Mouse (Mus musculus): ENCODE results near the gene Cdh24. TPM values are rescaled to one million over a fixed set of nuclear protein-coding genes. Genes with fewer than 3 reads are reported as not detected.

Gene Cdh24
- 6.8 and 9.7 TPM in 2 replicates for polyA plus RNA-seq (2014; fragmentation: Nextera tagmentation; extraction: Ambion mirVana)

- no peaks in the 10 kb centered on the region for H3K27me3 ChIP-seq (ENCODE audit: control insufficient read depth, insufficient read depth, low read length)
- peak within 1 kb of the TSS; percentile 77 for H3K27ac ChIP-seq (ENCODE audit: low read depth, low read length)
- 0% methylated on average over 50 of the region's 52 CpGs for WGBS
- peak within 1 kb of the TSS; percentile 92 for H3K9ac ChIP-seq (ENCODE audit: low read length)
- H3K4me3 ChIP-seq (ENCODE audit: low read depth, low read length) = peak within 1 kb of the TSS; percentile 76
- ATAC-seq (ENCODE audit: insufficient read depth, low FRiP score, low TSS enrichment) (peak; percentile 89), DNase-seq (ENCODE audit: low spot score) (peak; percentile 92)
- H3K4me2 ChIP-seq (ENCODE audit: low read depth) = peak within 1 kb of the TSS; percentile 97
- peaks cover 29% of the 10 kb centered on the region for H3K36me3 ChIP-seq (ENCODE audit: control insufficient read depth, insufficient read depth, low read length)
- H3K4me1 ChIP-seq (ENCODE audit: control insufficient read depth, insufficient read depth, low read length) = peaks cover 9% of the 10 kb centered on the region; the same call in 1 of the 2 replicates
- no peaks in the 10 kb centered on the region for H3K9me3 ChIP-seq (ENCODE audit: control insufficient read depth, low read length)
These were observed at the start of gene Cdh24 for GRCm38 (mm10) chr14:54641305-54641969. Gene Cdh24, minus strand, starts transcription at chr14:54641364.

DNA sequence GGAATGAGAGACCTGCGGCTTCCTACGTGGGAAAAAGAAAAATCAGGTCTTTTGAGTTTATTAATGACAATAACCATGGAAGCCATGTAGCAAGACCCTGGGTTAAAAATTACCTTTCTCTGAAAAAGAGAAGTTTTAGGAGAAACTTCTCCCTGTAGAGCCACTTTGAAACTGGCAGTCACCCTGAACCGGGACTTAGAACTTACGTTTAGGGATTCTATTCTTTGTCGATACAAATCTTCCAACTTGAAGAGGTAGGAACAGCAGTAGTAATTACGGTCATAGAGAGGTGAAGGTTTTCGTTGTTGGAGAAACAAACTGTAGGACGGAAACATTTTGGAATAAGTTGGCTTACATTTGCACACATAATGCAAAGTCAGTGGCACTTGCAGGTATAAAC, 46.1 kb upstream of the Cdh24 start:
- ATAC-seq (ENCODE audit: insufficient read depth, low FRiP score, low TSS enrichment) (no peak), DNase-seq (ENCODE audit: low spot score) (no peak)
- peaks cover 9% of the 10 kb centered on the region for H3K36me3 ChIP-seq (ENCODE audit: control insufficient read depth, insufficient read depth, low read length)
- peak overlapping the region; percentile 84 for H3K4me3 ChIP-seq (ENCODE audit: low read depth, low read length)
- H3K9ac ChIP-seq (ENCODE audit: low read length) = peak overlapping the region; percentile 65
- H3K4me2 ChIP-seq (ENCODE audit: low read depth) = peak overlapping the region; percentile 63
- 10% methylated on average over 8 of the region's 8 CpGs for WGBS
- no peak overlapping the region for H3K27ac ChIP-seq (ENCODE audit: low read depth, low read length)
- H3K9me3 ChIP-seq (ENCODE audit: control insufficient read depth, low read length) = no peaks in the 10 kb centered on the region
- peaks cover 10% of the 10 kb centered on the region for H3K4me1 ChIP-seq (ENCODE audit: control insufficient read depth, insufficient read depth, low read length)
- no peaks in the 10 kb centered on the region for H3K27me3 ChIP-seq (ENCODE audit: control insufficient read depth, insufficient read depth, low read length)

DNA sequence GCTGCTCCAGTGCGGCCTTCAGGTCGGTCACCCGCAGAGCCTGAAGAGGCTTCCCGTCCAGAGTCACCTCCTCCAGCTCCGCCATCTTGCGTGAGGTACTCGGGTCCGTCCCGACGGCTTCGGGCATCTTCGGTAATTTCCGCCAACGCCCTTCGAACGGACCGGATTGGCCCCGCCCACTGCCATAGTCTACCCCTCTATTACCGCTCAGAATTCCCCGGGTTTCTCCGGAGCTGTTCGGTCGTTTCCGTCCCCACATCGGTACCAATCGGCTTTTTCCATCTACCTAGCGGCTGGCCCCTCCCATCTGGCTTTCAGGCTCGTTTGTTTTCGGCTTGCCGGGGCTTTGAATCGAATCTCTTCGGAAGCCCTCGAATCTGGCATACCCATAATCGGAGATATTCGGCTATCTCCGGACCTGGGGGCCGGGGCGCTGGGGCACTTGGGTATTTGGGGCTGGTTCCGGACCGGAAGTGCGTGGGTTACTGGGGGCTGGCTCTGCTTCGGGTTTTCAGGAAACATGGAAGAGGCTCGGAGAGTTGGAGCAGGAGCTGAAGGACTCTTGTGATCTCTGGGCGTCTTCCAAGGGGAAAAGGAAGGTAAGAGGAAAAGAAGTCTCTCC, 45.5 kb upstream of the Cdh24 start, which contains the start of gene Acin1:
Gene Acin1, minus strand, starts transcription at position 410 of the 622 bp plus-strand sequence.
- peak; percentile 97 for ATAC-seq (ENCODE audit: insufficient read depth, low FRiP score, low TSS enrichment)
- peak; percentile 100 for DNase-seq (ENCODE audit: low spot score)
- H3K9me3 ChIP-seq (ENCODE audit: control insufficient read depth, low read length) = no peaks in the 10 kb centered on the region
- H3K27ac ChIP-seq (ENCODE audit: low read depth, low read length) = peak within 1 kb of the TSS; percentile 90
- H3K36me3 ChIP-seq (ENCODE audit: control insufficient read depth, insufficient read depth, low read length) = peaks cover 9% of the 10 kb centered on the region
- peaks cover 10% of the 10 kb centered on the region for H3K4me1 ChIP-seq (ENCODE audit: control insufficient read depth, insufficient read depth, low read length)
- peak within 1 kb of the TSS; percentile 63 for H3K4me2 ChIP-seq (ENCODE audit: low read depth)
- H3K27me3 ChIP-seq (ENCODE audit: control insufficient read depth, insufficient read depth, low read length) = no peaks in the 10 kb centered on the region
- peak within 1 kb of the TSS; percentile 84 for H3K4me3 ChIP-seq (ENCODE audit: low read depth, low read length)
- peak within 1 kb of the TSS; percentile 95 for H3K9ac ChIP-seq (ENCODE audit: low read length)
- WGBS = under 1% methylated on average over 44 of the region's 44 CpGs

- DNase-seq (ENCODE audit: low spot score) = peak; percentile 88
- peak within 1 kb of the TSS; percentile 90 for H3K27ac ChIP-seq (ENCODE audit: low read depth, low read length)
- peaks cover 9% of the 10 kb centered on the region for H3K36me3 ChIP-seq (ENCODE audit: control insufficient read depth, insufficient read depth, low read length)
These were observed 44.9 kb upstream of the Cdh24 start, which contains the start of gene 1700123O20Rik for GRCm38 (mm10) chr14:54686063-54686521. Gene 1700123O20Rik, plus strand, starts transcription at chr14:54686216.

DNA sequence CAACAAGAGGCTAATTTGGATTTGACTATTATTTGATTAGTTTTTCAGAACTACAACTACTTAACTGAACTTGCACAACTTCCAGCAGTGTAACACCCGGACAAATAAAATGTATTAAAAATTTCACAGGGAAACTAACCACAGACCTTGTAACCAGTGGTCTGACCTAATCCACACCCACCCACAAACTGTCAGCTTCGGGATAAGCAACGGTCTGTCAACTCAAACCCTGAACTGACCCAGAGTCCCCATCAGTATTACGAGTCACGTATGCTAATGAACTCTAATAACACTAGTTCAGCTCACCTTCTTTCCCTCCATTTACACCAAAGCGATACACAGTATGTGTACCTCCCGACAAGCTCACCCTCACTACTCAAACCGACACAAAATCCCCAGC, 44.3 kb upstream of the Cdh24 start:
- Histone ChIP-seq H3K9ac (ENCODE audit: low read length) (peak overlapping the region; percentile 95), H3K27ac (ENCODE audit: low read depth, low read length) (no peak overlapping the region), H3K4me3 (ENCODE audit: low read depth, low read length) (peak overlapping the region; percentile 84), H3K4me1 (ENCODE audit: control insufficient read depth, insufficient read depth, low read length) (peaks cover 10% of the 10 kb centered on the region), H3K36me3 (ENCODE audit: control insufficient read depth, insufficient read depth, low read length) (peaks cover 7% of the 10 kb centered on the region; the same call in 1 of the 2 replicates), H3K9me3 (ENCODE audit: control insufficient read depth, low read length) (no peaks in the 10 kb centered on the region), H3K27me3 (ENCODE audit: control insufficient read depth, insufficient read depth, low read length) (no peaks in the 10 kb centered on the region), H3K4me2 (ENCODE audit: low read depth) (peak overlapping the region; percentile 54)
- WGBS = 17% methylated on average over 8 of the region's 8 CpGs
- ATAC-seq (ENCODE audit: insufficient read depth, low FRiP score, low TSS enrichment) (no peak), DNase-seq (ENCODE audit: low spot score) (no peak)

More at GRCm38 (mm10) chr14:54686063-54686521, 44.9 kb upstream of the Cdh24 start, which contains the start of gene 1700123O20Rik:
- H3K9me3 ChIP-seq (ENCODE audit: control insufficient read depth, low read length) = no peaks in the 10 kb centered on the region
- H3K9ac ChIP-seq (ENCODE audit: low read length) = peak within 1 kb of the TSS; percentile 95
- H3K4me3 ChIP-seq (ENCODE audit: low read depth, low read length) = peak within 1 kb of the TSS; percentile 84
- peak; percentile 77 for ATAC-seq (ENCODE audit: insufficient read depth, low FRiP score, low TSS enrichment)
- peaks cover 10% of the 10 kb centered on the region for H3K4me1 ChIP-seq (ENCODE audit: control insufficient read depth, insufficient read depth, low read length)
- under 1% methylated on average over 41 of the region's 41 CpGs for WGBS
- H3K4me2 ChIP-seq (ENCODE audit: low read depth) = peak within 1 kb of the TSS; percentile 63
- no peaks in the 10 kb centered on the region for H3K27me3 ChIP-seq (ENCODE audit: control insufficient read depth, insufficient read depth, low read length)

DNA sequence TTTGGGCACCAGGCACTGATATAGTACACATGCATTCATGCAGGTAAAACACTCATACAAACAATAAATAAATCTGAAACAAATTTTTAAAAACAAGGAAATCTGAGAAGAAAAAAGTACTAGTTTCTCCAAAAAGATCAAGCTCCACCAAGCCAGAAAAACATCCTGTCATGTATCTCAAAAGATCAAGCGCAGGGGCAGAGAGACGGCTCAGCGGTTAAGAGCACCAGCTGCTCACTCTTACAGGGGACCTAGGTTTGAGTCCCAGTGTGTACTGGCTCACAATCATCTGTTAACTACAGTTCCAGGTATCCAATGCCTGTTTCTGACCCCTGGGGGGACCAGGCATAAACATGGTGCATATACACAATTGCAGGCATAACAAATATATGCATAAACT, 41.2 kb upstream of the Cdh24 start:
- Histone ChIP-seq H3K4me1 (ENCODE audit: control insufficient read depth, insufficient read depth, low read length) (peaks cover 10% of the 10 kb centered on the region), H3K27me3 (ENCODE audit: control insufficient read depth, insufficient read depth, low read length) (no peaks in the 10 kb centered on the region), H3K4me3 (ENCODE audit: low read depth, low read length) (no peak overlapping the region), H3K27ac (ENCODE audit: low read depth, low read length) (no peak overlapping the region), H3K9ac (ENCODE audit: low read length) (no peak overlapping the region), H3K36me3 (ENCODE audit: control insufficient read depth, insufficient read depth, low read length) (peaks cover 6% of the 10 kb centered on the region; the same call in 1 of the 2 replicates), H3K9me3 (ENCODE audit: control insufficient read depth, low read length) (no peaks in the 10 kb centered on the region), H3K4me2 (ENCODE audit: low read depth) (no peak overlapping the region)
- 99% methylated on average over 3 of the region's 3 CpGs for WGBS
- ATAC-seq (ENCODE audit: insufficient read depth, low FRiP score, low TSS enrichment) = no peak
- no peak for DNase-seq (ENCODE audit: low spot score)

DNA sequence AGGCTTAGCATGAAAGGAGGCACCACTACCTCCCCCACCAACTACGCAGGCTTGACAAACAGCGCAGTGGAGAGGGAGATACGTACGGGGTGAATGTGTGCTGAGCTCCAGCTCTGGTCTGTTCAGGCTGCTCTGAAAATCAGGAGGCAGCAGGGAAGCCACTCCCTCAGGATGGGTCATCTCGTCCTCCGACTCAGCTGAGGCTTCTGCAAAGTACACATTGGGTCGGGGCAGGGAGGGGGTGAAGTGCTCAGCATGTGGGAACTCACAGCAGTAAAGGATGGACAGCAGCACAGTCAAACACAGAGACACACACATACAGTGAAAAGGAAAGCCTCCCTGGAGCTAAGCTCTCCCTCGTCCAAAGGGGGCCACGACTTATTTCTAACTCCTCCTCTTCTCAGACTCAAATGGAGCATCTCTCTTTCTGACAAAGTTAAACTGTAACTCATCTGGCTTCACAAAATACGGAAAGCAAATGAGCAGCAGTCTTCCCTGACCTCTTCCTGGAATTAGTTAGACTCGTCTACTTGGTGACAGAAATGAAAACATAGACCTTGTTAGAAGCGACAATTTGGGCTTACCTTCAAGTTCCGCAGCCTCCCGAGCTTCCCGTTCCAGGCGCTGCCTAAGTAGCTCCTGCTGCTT, 37.6 kb upstream of the Cdh24 start:
- H3K4me1 ChIP-seq (ENCODE audit: control insufficient read depth, insufficient read depth, low read length) = no peaks in the 10 kb centered on the region
- 89% methylated on average over 16 of the region's 16 CpGs for WGBS
- no peaks in the 10 kb centered on the region for H3K27me3 ChIP-seq (ENCODE audit: control insufficient read depth, insufficient read depth, low read length)
- H3K36me3 ChIP-seq (ENCODE audit: control insufficient read depth, insufficient read depth, low read length) = peaks cover 13% of the 10 kb centered on the region
- no peak overlapping the region for H3K9ac ChIP-seq (ENCODE audit: low read length)
- no peak overlapping the region for H3K4me2 ChIP-seq (ENCODE audit: low read depth)
- no peak for DNase-seq (ENCODE audit: low spot score)
- ATAC-seq (ENCODE audit: insufficient read depth, low FRiP score, low TSS enrichment) = no peak
- no peaks in the 10 kb centered on the region for H3K9me3 ChIP-seq (ENCODE audit: control insufficient read depth, low read length)
- no peak overlapping the region for H3K27ac ChIP-seq (ENCODE audit: low read depth, low read length)
- no peak overlapping the region for H3K4me3 ChIP-seq (ENCODE audit: low read depth, low read length)

DNA sequence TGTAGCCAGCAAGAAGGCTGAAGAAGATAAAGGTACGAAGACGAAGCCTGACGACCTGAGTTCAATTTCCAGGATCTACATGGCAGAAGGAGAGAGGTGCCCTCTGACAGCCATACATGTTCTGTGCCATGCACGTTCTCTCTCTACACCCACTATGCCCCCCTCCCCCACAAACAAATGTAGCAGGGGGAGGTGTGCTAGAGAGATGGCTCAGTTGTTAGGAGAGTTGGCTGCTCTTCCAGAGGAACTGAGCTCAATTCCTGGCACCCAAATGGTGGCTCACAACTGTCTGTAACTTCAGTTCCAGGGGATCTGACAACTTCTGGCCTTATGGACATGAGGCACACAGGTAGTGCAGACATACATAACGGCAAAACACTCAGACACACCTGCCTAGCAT, 35.1 kb upstream of the Cdh24 start:
- ATAC-seq (ENCODE audit: insufficient read depth, low FRiP score, low TSS enrichment) (no peak), DNase-seq (ENCODE audit: low spot score) (no peak)
- Histone ChIP-seq H3K27ac (ENCODE audit: low read depth, low read length) (no peak overlapping the region), H3K27me3 (ENCODE audit: control insufficient read depth, insufficient read depth, low read length) (no peaks in the 10 kb centered on the region), H3K36me3 (ENCODE audit: control insufficient read depth, insufficient read depth, low read length) (peaks cover 14% of the 10 kb centered on the region), H3K4me2 (ENCODE audit: low read depth) (no peak overlapping the region), H3K9ac (ENCODE audit: low read length) (no peak overlapping the region), H3K4me3 (ENCODE audit: low read depth, low read length) (no peak overlapping the region), H3K4me1 (ENCODE audit: control insufficient read depth, insufficient read depth, low read length) (no peaks in the 10 kb centered on the region), H3K9me3 (ENCODE audit: control insufficient read depth, low read length) (no peaks in the 10 kb centered on the region)
- 91% methylated on average over 5 of the region's 5 CpGs for WGBS
